In the genomic region with DNA sequence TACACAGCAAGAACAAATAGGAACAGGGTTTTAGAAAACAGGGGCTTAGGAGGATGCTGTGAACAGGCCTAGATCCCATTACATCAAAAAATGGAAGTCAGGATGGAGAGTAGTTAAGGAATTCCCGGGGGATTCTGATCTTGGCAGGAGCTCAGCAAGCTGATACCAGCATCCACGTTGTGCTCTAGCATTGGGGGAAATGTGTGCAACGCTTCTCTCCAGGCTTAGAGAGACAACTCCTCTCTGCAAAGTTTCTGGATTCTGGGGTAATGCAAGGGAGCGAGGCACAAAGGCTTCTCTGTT, we compare ENCODE assay signal across 9 mouse cellular contexts.
DNase-seq lines count a peak whose midpoint lies in the region; ATAC-seq and TF ChIP-seq lines count a peak whose summit lies in the region.
"Had no signal": no experiment of that assay in that cellular context is flagged by ENCODE, and none has a peak within 500 bp of the region (broad histone marks: within the 10 kb centered on the region; RNA-seq: fewer than 3 reads in every experiment).

No protein-coding gene starts in this region.

- H3K4me3 ChIP-seq in midbrain, embryonic 15.5 days = no peak overlapping the region
- no peak overlapping the region for H3K4me3 ChIP-seq in midbrain, embryonic 10.5 days
- no peak overlapping the region for H3K4me3 ChIP-seq in hindbrain, embryonic 10.5 days
- H3K4me3 ChIP-seq in neural tube, embryonic 15.5 days (replicated peaks) = no peak overlapping the region
- H3K4me3 ChIP-seq in cerebellum, adult 2 months (replicated peaks; ENCODE audit: insufficient read depth, low read depth, low read length) = no peak overlapping the region
- H3K4me3 ChIP-seq: liver, embryonic 13.5 days had no signal

- DNase-seq in adrenal gland, postnatal 14 days = peak; percentile 21
- no peak for DNase-seq in adrenal gland, postnatal 4 days (ENCODE audit: low spot score in 2 of 2)
- DNase-seq in midbrain, embryonic 10.5 days (ENCODE audit: low spot score) = no peak
- DNase-seq in hindbrain, embryonic 10.5 days (ENCODE audit: low spot score) = peak; percentile 15
- DNase-seq in cerebellum, adult 2 months = no peak
- DNase-seq in thymus, adult 18-20 months = no peak
- DNase-seq: liver, embryonic 13.5 days had no signal

- H3K27me3 ChIP-seq in midbrain, embryonic 15.5 days (replicated peaks) = no peaks in the 10 kb centered on the region
- H3K27me3 ChIP-seq in midbrain, embryonic 10.5 days (ENCODE audit: low read depth, poor library complexity, severe bottlenecking) = no peaks in the 10 kb centered on the region
- H3K27me3 ChIP-seq in hindbrain, embryonic 10.5 days (ENCODE audit: insufficient read depth, poor library complexity, severe bottlenecking) = no peaks in the 10 kb centered on the region
- no peaks in the 10 kb centered on the region for H3K27me3 ChIP-seq in neural tube, embryonic 15.5 days (replicated peaks)
- H3K27me3 ChIP-seq in cerebellum, adult 2 months (ENCODE audit: control insufficient read depth, insufficient read depth, low read length) = no peaks in the 10 kb centered on the region
- H3K27me3 ChIP-seq: liver, embryonic 13.5 days had no signal

- no peak overlapping the region for H3K27ac ChIP-seq in midbrain, embryonic 15.5 days
- H3K27ac ChIP-seq in midbrain, embryonic 10.5 days (replicated peaks) = no peak overlapping the region
- H3K27ac ChIP-seq in hindbrain, embryonic 10.5 days = no peak overlapping the region
- peak overlapping the region; percentile 51; the same call in 1 of the 2 replicates for H3K27ac ChIP-seq in neural tube, embryonic 15.5 days (replicated peaks)
- no peak overlapping the region for H3K27ac ChIP-seq in cerebellum, adult 2 months (ENCODE audit: insufficient read depth, low read length)
- H3K27ac ChIP-seq: liver, embryonic 13.5 days had no signal

- H3K9ac ChIP-seq in midbrain, embryonic 15.5 days = no peak overlapping the region
- no peak overlapping the region for H3K9ac ChIP-seq in neural tube, embryonic 15.5 days (replicated peaks)
- H3K9ac ChIP-seq: liver, embryonic 13.5 days had no signal

- H3K36me3 ChIP-seq in midbrain, embryonic 15.5 days (replicated peaks) = no peaks in the 10 kb centered on the region
- no peaks in the 10 kb centered on the region for H3K36me3 ChIP-seq in midbrain, embryonic 10.5 days
- no peaks in the 10 kb centered on the region for H3K36me3 ChIP-seq in hindbrain, embryonic 10.5 days
- no peaks in the 10 kb centered on the region for H3K36me3 ChIP-seq in neural tube, embryonic 15.5 days
- H3K36me3 ChIP-seq: liver, embryonic 13.5 days had no signal

- no peaks in the 10 kb centered on the region for H3K9me3 ChIP-seq in midbrain, embryonic 15.5 days
- H3K9me3 ChIP-seq in midbrain, embryonic 10.5 days (replicated peaks) = no peaks in the 10 kb centered on the region
- H3K9me3 ChIP-seq in hindbrain, embryonic 10.5 days = no peaks in the 10 kb centered on the region
- no peaks in the 10 kb centered on the region for H3K9me3 ChIP-seq in neural tube, embryonic 15.5 days (replicated peaks)
- H3K9me3 ChIP-seq: liver, embryonic 13.5 days had no signal

- no peak overlapping the region for H3K4me2 ChIP-seq in midbrain, embryonic 15.5 days
- H3K4me2 ChIP-seq in neural tube, embryonic 15.5 days = peak overlapping the region; percentile 17; the same call in 1 of the 2 replicates
- H3K4me2 ChIP-seq: liver, embryonic 13.5 days had no signal

- H3K4me1 ChIP-seq in midbrain, embryonic 15.5 days = peaks cover 10% of the 10 kb centered on the region
- H3K4me1 ChIP-seq in midbrain, embryonic 10.5 days = 0 out of 2 replicates have a peak, but pooled peaks cover 5% of the 10 kb centered on the region
- peaks cover 16% of the 10 kb centered on the region for H3K4me1 ChIP-seq in hindbrain, embryonic 10.5 days (replicated peaks)
- H3K4me1 ChIP-seq in neural tube, embryonic 15.5 days = peaks cover 21% of the 10 kb centered on the region
- H3K4me1 ChIP-seq in cerebellum, adult 2 months (ENCODE audit: control insufficient read depth, insufficient read depth, low read length) = no peaks in the 10 kb centered on the region

- TF ChIP-seq POLR2A in cerebellum, adult 2 months (IDR thresholded peaks at IDR 0.05; ENCODE audit: borderline replicate concordance, insufficient read depth, low read length) = no peak

- WGBS in midbrain, embryonic 15.5 days = 38% methylated on average over 4 of the region's 4 CpGs
- 69% methylated on average over 4 of the region's 4 CpGs for WGBS in midbrain, embryonic 10.5 days
- 50% methylated on average over 4 of the region's 4 CpGs for WGBS in hindbrain, embryonic 10.5 days
- 34% methylated on average over 4 of the region's 4 CpGs for WGBS in neural tube, embryonic 15.5 days
- WGBS in cerebellum, adult 2 months = 28% methylated on average over 4 of the region's 4 CpGs

- ATAC-seq in midbrain, embryonic 15.5 days (replicated peaks) = 0 out of 2 replicates have a peak, but pooled peaks have one; percentile 14
- 0 out of 2 replicates have a peak, but pooled peaks have one; percentile 31 for ATAC-seq in neural tube, embryonic 15.5 days (ENCODE audit: low FRiP score)

- TF ChIP-seq CTCF in cerebellum, adult 2 months (IDR thresholded peaks at IDR 0.05; ENCODE audit: borderline replicate concordance, insufficient read depth, low read depth, low read length) = no peak

Comparison
In these comparisons a context has a peak if more than half of its experiments do, and no peak if none do; other contexts are left out.
1. DNase-seq: peak in adrenal gland, postnatal 14 days (single experiment) and hindbrain, embryonic 10.5 days (single experiment); none in adrenal gland, postnatal 4 days (0 of 2), midbrain, embryonic 10.5 days (single experiment), cerebellum, adult 2 months (0 of 2) and thymus, adult 18-20 months (0 of 2).